Mouse (Mus musculus) forebrain, embryonic 12.5 days (tissue): ENCODE results near the gene Ccdc85c. TPM values are rescaled to one million over a fixed set of nuclear protein-coding genes. Genes with fewer than 3 reads are reported as not detected.

Experiments
- ATAC-seq: fragments of 200-750 bp; cut with Nextera tagmentation; 2 replicates; pipeline ENCODE4 v1.8.0; 2017; ENCODE audit warnings: moderate TSS enrichment; ENCODE audit not compliant: low FRiP score
- H3K27ac ChIP-seq: fragments of 300-500 bp; sonication (generic); 2 replicates; pipeline ENCODE4 v1.5.1; 2016; ENCODE audit warnings: mild to moderate bottlenecking
- H3K27me3 ChIP-seq: fragments of 300-500 bp; sonication (generic); 2 replicates; pipeline ENCODE4 v1.6.1; 2016; ENCODE audit warnings: mild to moderate bottlenecking
- H3K36me3 ChIP-seq: fragments of 300-500 bp; sonication (generic); replicated peaks from 2 replicates; pipeline ENCODE4 v1.6.1; 2016; ENCODE audit warnings: mild to moderate bottlenecking
- H3K4me1 ChIP-seq: fragments of 300-500 bp; sonication (generic); 2 replicates; pipeline ENCODE4 v1.6.1; 2016
- H3K4me2 ChIP-seq: fragments of 300-500 bp; sonication (generic); 2 replicates; pipeline ENCODE4 v1.6.1; 2016; ENCODE audit warnings: mild to moderate bottlenecking, moderate library complexity
- H3K4me3 ChIP-seq: fragments of 300-500 bp; sonication (generic); replicated peaks from 2 replicates; pipeline ENCODE4 v1.5.1; 2016; ENCODE audit warnings: mild to moderate bottlenecking
- H3K9ac ChIP-seq: fragments of 300-500 bp; sonication (generic); 2 replicates; pipeline ENCODE4 v1.6.1; 2016; ENCODE audit warnings: mild to moderate bottlenecking
- H3K9me3 ChIP-seq: fragments of 300-500 bp; sonication (generic); 2 replicates; pipeline ENCODE4 v1.6.1; 2016
- WGBS: fragments of 180-500 bp; shearing (Covaris S2); methylation state at CpG from one replicate; pipeline ENCODE4 v1.1.7; 2016; 5-methylcytosine and 5-hydroxymethylcytosine counted together
- polyA plus RNA-seq: library from polyadenylated mRNA; unstranded; fragments of >200 nt; fragmentation: Nextera tagmentation; extraction: Ambion mirVana; gene quantifications from 2 replicates; pipeline ENCODE4 v1.2.1, GENCODE M21; 2016

The Ccdc85c gene
- polyA plus RNA-seq, 1 experiment from 2014 or later = 10.7 TPM

- Histone ChIP-seq H3K27me3 (no peaks in the 10 kb centered on the region), H3K36me3 (peaks cover 99% of the 10 kb centered on the region), H3K4me1 (no peaks in the 10 kb centered on the region), H3K9me3 (no peaks in the 10 kb centered on the region), H3K9ac (no peak overlapping the region), H3K4me3 (no peak overlapping the region), H3K27ac (no peak overlapping the region), H3K4me2 (no peak overlapping the region)
- 95% methylated on average over 1 of the region's 1 CpGs for WGBS
- ATAC-seq = no peak
These were observed 75.1 kb downstream of the Ccdc85c start for GRCm38 (mm10) chr12:108200094-108200493.

GRCm38 (mm10) chr12:108198447-108198846 lies 76.8 kb downstream of the Ccdc85c start:
- no peak overlapping the region for H3K4me3 ChIP-seq
- H3K36me3 ChIP-seq = peaks cover 100% of the 10 kb centered on the region
- H3K9me3 ChIP-seq = no peaks in the 10 kb centered on the region
- no peaks in the 10 kb centered on the region for H3K4me1 ChIP-seq
- no peak overlapping the region for H3K9ac ChIP-seq
- no peak overlapping the region for H3K4me2 ChIP-seq
- H3K27ac ChIP-seq = no peak overlapping the region
- H3K27me3 ChIP-seq = no peaks in the 10 kb centered on the region
- no peak for ATAC-seq
- WGBS = 91% methylated on average over 4 of the region's 4 CpGs

GRCm38 (mm10) chr12:108195761-108196160 lies 79.5 kb downstream of the Ccdc85c start:
- 92% methylated on average over 11 of the region's 11 CpGs for WGBS
- H3K9me3 ChIP-seq = no peaks in the 10 kb centered on the region
- H3K36me3 ChIP-seq = peaks cover 100% of the 10 kb centered on the region
- H3K4me1 ChIP-seq = no peaks in the 10 kb centered on the region
- no peak overlapping the region for H3K9ac ChIP-seq
- no peak for ATAC-seq
- H3K4me2 ChIP-seq = no peak overlapping the region
- H3K4me3 ChIP-seq = no peak overlapping the region
- no peak overlapping the region for H3K27ac ChIP-seq
- no peaks in the 10 kb centered on the region for H3K27me3 ChIP-seq

GRCm38 (mm10) chr12:108193878-108194277 lies 81.3 kb downstream of the Ccdc85c start:
- ATAC-seq = no peak
- no peak overlapping the region for H3K4me3 ChIP-seq
- H3K9me3 ChIP-seq = no peaks in the 10 kb centered on the region
- H3K4me2 ChIP-seq = no peak overlapping the region
- WGBS = 92% methylated on average over 5 of the region's 5 CpGs
- H3K27ac ChIP-seq = no peak overlapping the region
- H3K27me3 ChIP-seq = no peaks in the 10 kb centered on the region
- H3K36me3 ChIP-seq = peaks cover 98% of the 10 kb centered on the region
- no peaks in the 10 kb centered on the region for H3K4me1 ChIP-seq
- no peak overlapping the region for H3K9ac ChIP-seq

- H3K27me3 ChIP-seq = no peaks in the 10 kb centered on the region
- no peak overlapping the region for H3K9ac ChIP-seq
- no peaks in the 10 kb centered on the region for H3K9me3 ChIP-seq
- no peak for ATAC-seq
- H3K4me3 ChIP-seq = no peak overlapping the region
- H3K4me1 ChIP-seq = no peaks in the 10 kb centered on the region
- H3K4me2 ChIP-seq = no peak overlapping the region
- WGBS = 91% methylated on average over 6 of the region's 6 CpGs
- H3K36me3 ChIP-seq = peaks cover 88% of the 10 kb centered on the region
- no peak overlapping the region for H3K27ac ChIP-seq
These were observed 87.6 kb downstream of the Ccdc85c start for GRCm38 (mm10) chr12:108187541-108188091.

- ATAC-seq = no peak
- H3K9me3 ChIP-seq = no peaks in the 10 kb centered on the region
- no peaks in the 10 kb centered on the region for H3K27me3 ChIP-seq
- peaks cover 41% of the 10 kb centered on the region for H3K36me3 ChIP-seq
- no peak overlapping the region for H3K4me3 ChIP-seq
- H3K9ac ChIP-seq = no peak overlapping the region
- peaks cover 23% of the 10 kb centered on the region for H3K4me1 ChIP-seq
- H3K4me2 ChIP-seq = no peak overlapping the region
- H3K27ac ChIP-seq = no peak overlapping the region
- WGBS = 94% methylated on average over 6 of the region's 6 CpGs
These were observed 93.5 kb downstream of the Ccdc85c start for GRCm38 (mm10) chr12:108181716-108182115.

GRCm38 (mm10) chr12:108179321-108180266 lies 95.6 kb downstream of the Ccdc85c start, which contains the start of gene Ccnk:
Ccnk (plus strand) TSS chr12:108179579.
- H3K27me3 ChIP-seq = no peaks in the 10 kb centered on the region
- peak within 1 kb of the TSS; percentile 84 for H3K27ac ChIP-seq
- peak within 1 kb of the TSS; percentile 94 for H3K9ac ChIP-seq
- H3K4me3 ChIP-seq = peak within 1 kb of the TSS; percentile 98
- peak within 1 kb of the TSS; percentile 83 for H3K4me2 ChIP-seq
- no peaks in the 10 kb centered on the region for H3K9me3 ChIP-seq
- peak; percentile 99 for ATAC-seq
- H3K36me3 ChIP-seq = peaks cover 23% of the 10 kb centered on the region
- peaks cover 29% of the 10 kb centered on the region for H3K4me1 ChIP-seq
- WGBS = under 1% methylated on average over 80 of the region's 82 CpGs

GRCm38 (mm10) chr12:108179246-108179320 lies 96.1 kb downstream of the Ccdc85c start, which contains the start of gene Setd3:
Setd3 (minus strand) TSS chr12:108179314.
- H3K9me3 ChIP-seq = no peaks in the 10 kb centered on the region
- H3K9ac ChIP-seq = peak within 1 kb of the TSS; percentile 94
- no peaks in the 10 kb centered on the region for H3K27me3 ChIP-seq
- H3K4me2 ChIP-seq = peak within 1 kb of the TSS; percentile 83
- peak within 1 kb of the TSS; percentile 98 for H3K4me3 ChIP-seq
- H3K4me1 ChIP-seq = peaks cover 29% of the 10 kb centered on the region
- WGBS = 0% methylated on average over 7 of the region's 9 CpGs
- ATAC-seq = no peak
- H3K27ac ChIP-seq = peak within 1 kb of the TSS; percentile 84
- H3K36me3 ChIP-seq = peaks cover 23% of the 10 kb centered on the region

GRCm38 (mm10) chr12:108178331-108179245 lies 96.6 kb downstream of the Ccdc85c start:
- Histone ChIP-seq H3K36me3 (peaks cover 18% of the 10 kb centered on the region), H3K4me1 (peaks cover 29% of the 10 kb centered on the region), H3K4me2 (peak overlapping the region; percentile 78), H3K27ac (peak overlapping the region; percentile 84), H3K9ac (peak overlapping the region; percentile 94), H3K27me3 (no peaks in the 10 kb centered on the region), H3K9me3 (no peaks in the 10 kb centered on the region), H3K4me3 (peak overlapping the region; percentile 98)
- no peak; the same call in 1 of the 2 replicates for ATAC-seq
- WGBS = under 1% methylated on average over 97 of the region's 103 CpGs

GRCm38 (mm10) chr12:108176366-108176765 lies 98.9 kb downstream of the Ccdc85c start:
- Histone ChIP-seq H3K27ac (no peak overlapping the region), H3K9ac (no peak overlapping the region), H3K27me3 (no peaks in the 10 kb centered on the region), H3K36me3 (no peaks in the 10 kb centered on the region), H3K4me2 (no peak overlapping the region), H3K4me1 (peaks cover 37% of the 10 kb centered on the region), H3K4me3 (no peak overlapping the region), H3K9me3 (no peaks in the 10 kb centered on the region)
- no peak for ATAC-seq
- 79% methylated on average over 3 of the region's 3 CpGs for WGBS

GRCm38 (mm10) chr12:108174606-108175505 lies 100.4 kb downstream of the Ccdc85c start:
- no peak overlapping the region for H3K4me2 ChIP-seq
- no peaks in the 10 kb centered on the region for H3K36me3 ChIP-seq
- no peaks in the 10 kb centered on the region for H3K27me3 ChIP-seq
- 82% methylated on average over 8 of the region's 8 CpGs for WGBS
- no peak overlapping the region for H3K4me3 ChIP-seq
- H3K9me3 ChIP-seq = no peaks in the 10 kb centered on the region
- peaks cover 31% of the 10 kb centered on the region for H3K4me1 ChIP-seq
- no peak overlapping the region for H3K9ac ChIP-seq
- ATAC-seq = no peak
- no peak overlapping the region for H3K27ac ChIP-seq
